Mouse (Mus musculus): ENCODE results near the gene Olfr457.
"Not testable (repeated sequence)": the region's sequence is repeated elsewhere in the genome, so short reads cannot be mapped to it uniquely, and the experiment has no call there.

Gene Olfr457

GRCm38 (mm10) chr6:42476235-42476634 is at the start of gene Olfr457:
TSS of gene Olfr457 (minus strand) at chr6:42476335.
- DNase-seq: no peak

GRCm38 (mm10) chr6:42513461-42513860 is 37.3 kb upstream of the Olfr457 start:
- DNase-seq: no peak

- no peak for DNase-seq
These were observed 33.2 kb upstream of the Olfr457 start for GRCm38 (mm10) chr6:42509311-42509710.

- DNase-seq: no peak
These were observed 27.3 kb upstream of the Olfr457 start for GRCm38 (mm10) chr6:42503478-42503877.

- DNase-seq: no peak
These were observed 13.6 kb upstream of the Olfr457 start for GRCm38 (mm10) chr6:42489731-42490130.

- no peak for DNase-seq
These were observed 11.0 kb upstream of the Olfr457 start, which contains the start of gene Olfr456 for GRCm38 (mm10) chr6:42487114-42487513. TSS of gene Olfr456 (minus strand) at chr6:42487214.

- no peak for DNase-seq
These were observed 8.5 kb upstream of the Olfr457 start for GRCm38 (mm10) chr6:42484633-42485032.

GRCm38 (mm10) chr6:42471298-42471697 is 4.8 kb downstream of the Olfr457 start:
- not testable (repeated sequence) for DNase-seq

- no peak for DNase-seq
These were observed 5.6 kb downstream of the Olfr457 start for GRCm38 (mm10) chr6:42470542-42470941.

GRCm38 (mm10) chr6:42465096-42465495 is 11.0 kb downstream of the Olfr457 start, which contains the start of gene Olfr458:
TSS of gene Olfr458 (minus strand) at chr6:42465196.
- no peak for DNase-seq

- no peak for DNase-seq
These were observed 28.8 kb downstream of the Olfr457 start for GRCm38 (mm10) chr6:42447381-42447780.

GRCm38 (mm10) chr6:42444491-42444890 is 31.6 kb downstream of the Olfr457 start:
- DNase-seq: no peak

- DNase-seq: no peak
These were observed 34.7 kb downstream of the Olfr457 start for GRCm38 (mm10) chr6:42441395-42441794.

GRCm38 (mm10) chr6:42435490-42435889 is 40.6 kb downstream of the Olfr457 start:
- DNase-seq: no peak

- no peak for DNase-seq
These were observed 41.7 kb downstream of the Olfr457 start, which contains the start of gene Tas2r126 for GRCm38 (mm10) chr6:42434446-42434845. TSS of gene Tas2r126 (plus strand) at chr6:42434535.

GRCm38 (mm10) chr6:42433554-42433953 is 42.6 kb downstream of the Olfr457 start:
- no peak for DNase-seq

- DNase-seq: no peak
These were observed 49.8 kb downstream of the Olfr457 start for GRCm38 (mm10) chr6:42426337-42426736.

- no peak for DNase-seq
These were observed 51.7 kb downstream of the Olfr457 start for GRCm38 (mm10) chr6:42424472-42424871.

GRCm38 (mm10) chr6:42421439-42421838 is 54.7 kb downstream of the Olfr457 start:
- DNase-seq: no peak

- DNase-seq: no peak
These were observed 56.7 kb downstream of the Olfr457 start for GRCm38 (mm10) chr6:42419443-42419842.
